Mouse (Mus musculus): ENCODE measurements around the gene Mettl8. TPM values are rescaled to one million over a fixed set of nuclear protein-coding genes. Genes with fewer than 3 reads are reported as not detected.

Mettl8 gene
- polyA plus RNA-seq, 1 experiment from 2014 or later: 15.7 TPM

DNA sequence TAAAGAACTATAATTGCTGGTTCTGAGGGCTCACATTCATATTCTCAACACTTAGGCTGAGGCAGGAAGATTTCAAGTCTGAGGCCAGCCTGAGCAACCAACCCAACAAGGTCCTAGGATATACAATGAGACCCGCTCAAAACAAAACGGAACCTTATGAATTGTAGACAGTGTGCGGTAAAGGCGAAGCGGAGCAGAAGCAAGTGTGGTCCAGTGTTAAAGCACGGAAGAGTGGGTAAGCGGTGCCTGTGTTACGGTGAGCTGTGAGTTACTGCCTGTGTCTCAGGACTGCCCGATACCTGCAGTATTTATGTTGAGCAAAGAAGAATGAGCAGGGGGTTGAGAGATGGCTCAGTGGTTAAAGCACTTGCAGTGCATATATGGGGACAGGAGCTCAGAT, 27.8 kb downstream of the Mettl8 start:
- Histone ChIP-seq H3K9me3 (no peaks in the 10 kb centered on the region), H3K27me3 (ENCODE audit: insufficient read depth, poor library complexity, severe bottlenecking) (no peaks in the 10 kb centered on the region), H3K27ac (no peak overlapping the region), H3K36me3 (no peaks in the 10 kb centered on the region), H3K4me1 (peaks cover 29% of the 10 kb centered on the region; the same call in 1 of the 2 replicates), H3K4me3 (no peak overlapping the region)
- peak; percentile 54 for DNase-seq (ENCODE audit: low spot score)
- WGBS: 97% methylated on average over 9 of the region's 9 CpGs

GRCm38 (mm10) chr2:71026787-71027186, 28.6 kb downstream of the Mettl8 start:
- H3K36me3 ChIP-seq: no peaks in the 10 kb centered on the region
- 0 out of 2 replicates have a peak overlapping the region, but pooled peaks have one; percentile 45 for H3K27ac ChIP-seq
- DNase-seq (ENCODE audit: low spot score): peak; percentile 87
- H3K27me3 ChIP-seq (ENCODE audit: insufficient read depth, poor library complexity, severe bottlenecking): no peaks in the 10 kb centered on the region
- H3K9me3 ChIP-seq: no peaks in the 10 kb centered on the region
- 24% methylated on average over 5 of the region's 5 CpGs for WGBS
- peaks cover 25% of the 10 kb centered on the region; the same call in 1 of the 2 replicates for H3K4me1 ChIP-seq
- H3K4me3 ChIP-seq: no peak overlapping the region

- Histone ChIP-seq H3K27me3 (ENCODE audit: insufficient read depth, poor library complexity, severe bottlenecking) (no peaks in the 10 kb centered on the region), H3K4me1 (peaks cover 22% of the 10 kb centered on the region; the same call in 1 of the 2 replicates), H3K27ac (peak overlapping the region; percentile 56), H3K9me3 (no peaks in the 10 kb centered on the region), H3K4me3 (no peak overlapping the region), H3K36me3 (no peaks in the 10 kb centered on the region)
- peak; percentile 73 for DNase-seq (ENCODE audit: low spot score)
- WGBS: 32% methylated on average over 12 of the region's 12 CpGs
Observed at GRCm38 (mm10) chr2:71025576-71026315, 29.6 kb downstream of the Mettl8 start.

GRCm38 (mm10) chr2:71023986-71024385, 31.4 kb downstream of the Mettl8 start:
- peak; percentile 68 for DNase-seq (ENCODE audit: low spot score)
- H3K4me3 ChIP-seq: no peak overlapping the region
- H3K9me3 ChIP-seq: no peaks in the 10 kb centered on the region
- H3K27ac ChIP-seq: no peak overlapping the region
- H3K4me1 ChIP-seq: peaks cover 32% of the 10 kb centered on the region; the same call in 1 of the 2 replicates
- 89% methylated on average over 6 of the region's 6 CpGs for WGBS
- no peaks in the 10 kb centered on the region for H3K27me3 ChIP-seq (ENCODE audit: insufficient read depth, poor library complexity, severe bottlenecking)
- no peaks in the 10 kb centered on the region for H3K36me3 ChIP-seq

- 88% methylated on average over 6 of the region's 6 CpGs for WGBS
- peak; percentile 69 for DNase-seq (ENCODE audit: low spot score)
- Histone ChIP-seq H3K4me3 (no peak overlapping the region), H3K27me3 (ENCODE audit: insufficient read depth, poor library complexity, severe bottlenecking) (no peaks in the 10 kb centered on the region), H3K4me1 (peaks cover 32% of the 10 kb centered on the region; the same call in 1 of the 2 replicates), H3K27ac (no peak overlapping the region; the same call in 1 of the 2 replicates), H3K9me3 (no peaks in the 10 kb centered on the region), H3K36me3 (no peaks in the 10 kb centered on the region)
Observed at GRCm38 (mm10) chr2:71022991-71023390, 32.4 kb downstream of the Mettl8 start.

- Histone ChIP-seq H3K36me3 (no peaks in the 10 kb centered on the region), H3K27me3 (ENCODE audit: insufficient read depth, poor library complexity, severe bottlenecking) (no peaks in the 10 kb centered on the region), H3K27ac (0 out of 2 replicates have a peak overlapping the region, but pooled peaks have one; percentile 12), H3K4me1 (peaks cover 20% of the 10 kb centered on the region; the same call in 1 of the 2 replicates), H3K9me3 (no peaks in the 10 kb centered on the region), H3K4me3 (no peak overlapping the region)
- DNase-seq (ENCODE audit: low spot score): no peak
- 82% methylated on average over 8 of the region's 8 CpGs for WGBS
Observed at GRCm38 (mm10) chr2:71020674-71021073, 34.7 kb downstream of the Mettl8 start.

DNA sequence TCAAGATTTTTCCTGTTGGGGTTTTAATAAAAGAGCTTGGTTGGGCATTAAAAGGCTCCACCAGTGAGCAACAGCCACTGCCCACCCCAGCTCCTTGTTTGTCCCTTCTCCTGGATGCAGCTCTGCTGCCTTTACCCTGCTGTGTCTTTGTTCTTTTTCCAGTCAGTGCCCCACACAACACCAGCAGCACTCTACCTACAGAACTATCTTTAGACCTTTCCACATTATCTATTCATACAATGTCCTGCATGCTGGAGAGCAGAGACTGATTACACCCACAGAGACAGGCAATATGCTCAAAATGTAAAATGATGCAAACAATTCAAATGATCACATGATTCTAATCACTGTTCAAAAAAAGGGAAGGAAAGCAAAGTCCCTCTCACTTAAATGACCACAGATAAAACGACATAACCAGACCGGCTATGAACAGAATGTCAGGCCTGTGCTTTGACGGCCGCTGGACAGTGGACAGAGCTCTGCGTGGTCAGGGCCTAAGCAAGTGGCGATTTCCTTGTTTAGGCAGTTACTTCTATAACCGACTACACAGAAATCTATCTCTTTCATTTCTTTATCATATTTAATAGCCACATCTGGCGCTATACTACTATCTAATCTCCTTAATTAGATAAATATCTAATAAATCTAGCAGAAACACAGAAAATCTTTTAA, 35.5 kb downstream of the Mettl8 start:
- H3K27me3 ChIP-seq (ENCODE audit: insufficient read depth, poor library complexity, severe bottlenecking): no peaks in the 10 kb centered on the region
- H3K4me3 ChIP-seq: no peak overlapping the region
- peak overlapping the region; percentile 83 for H3K27ac ChIP-seq
- no peaks in the 10 kb centered on the region for H3K9me3 ChIP-seq
- peak; percentile 74 for DNase-seq (ENCODE audit: low spot score)
- peaks cover 16% of the 10 kb centered on the region; the same call in 1 of the 2 replicates for H3K4me1 ChIP-seq
- H3K36me3 ChIP-seq: no peaks in the 10 kb centered on the region
- 46% methylated on average over 8 of the region's 8 CpGs for WGBS

DNA sequence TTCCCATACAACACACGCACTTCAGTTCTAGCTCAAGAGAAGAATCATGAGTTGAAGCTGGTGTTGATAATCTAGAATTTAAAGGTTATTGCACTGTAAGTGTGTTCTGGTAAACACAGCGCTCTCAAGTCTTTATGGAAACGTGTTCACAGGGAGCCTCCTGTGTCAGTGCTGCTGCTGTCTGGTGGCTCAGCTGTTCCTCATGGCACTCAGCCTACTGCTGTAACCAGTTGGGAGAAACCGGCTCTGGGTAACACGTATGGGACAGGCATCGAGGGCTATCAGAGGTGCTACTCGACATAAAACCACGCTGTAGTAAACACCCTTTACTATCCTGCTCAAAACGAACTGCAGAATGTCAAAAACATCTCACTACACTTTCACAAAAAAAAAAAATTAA, 36.1 kb downstream of the Mettl8 start:
- H3K27me3 ChIP-seq (ENCODE audit: insufficient read depth, poor library complexity, severe bottlenecking): no peaks in the 10 kb centered on the region
- H3K9me3 ChIP-seq: no peaks in the 10 kb centered on the region
- WGBS: 65% methylated on average over 9 of the region's 9 CpGs
- peak; percentile 73 for DNase-seq (ENCODE audit: low spot score)
- H3K4me1 ChIP-seq: peaks cover 16% of the 10 kb centered on the region; the same call in 1 of the 2 replicates
- peak overlapping the region; percentile 83 for H3K27ac ChIP-seq
- H3K4me3 ChIP-seq: no peak overlapping the region
- no peaks in the 10 kb centered on the region for H3K36me3 ChIP-seq

- 93% methylated on average over 7 of the region's 7 CpGs for WGBS
Observed at GRCm38 (mm10) chr2:71013521-71013920, 41.9 kb downstream of the Mettl8 start.

DNA sequence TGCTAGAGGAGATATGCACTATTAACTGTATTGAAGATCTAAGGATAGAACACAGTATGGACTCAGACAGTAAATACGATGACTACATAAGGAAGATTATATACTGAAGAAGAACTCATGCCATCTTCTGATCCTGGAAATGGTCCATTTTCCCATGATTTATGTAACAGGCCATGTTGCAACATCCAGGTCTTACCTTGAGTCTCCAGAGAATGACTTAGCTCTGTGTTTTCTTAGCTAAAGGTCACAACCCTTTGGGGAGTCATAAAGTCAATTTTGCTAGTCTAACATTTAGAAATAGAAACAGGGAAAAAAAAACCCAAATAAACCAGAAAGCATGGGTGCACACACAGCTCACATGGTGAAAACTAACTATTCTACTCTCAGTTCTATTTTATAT, 43.6 kb downstream of the Mettl8 start:
- no peak overlapping the region for H3K27ac ChIP-seq
- no peaks in the 10 kb centered on the region for H3K9me3 ChIP-seq
- 0 out of 2 replicates have a peak, but pooled peaks cover 2% of the 10 kb centered on the region for H3K36me3 ChIP-seq
- H3K4me1 ChIP-seq: no peaks in the 10 kb centered on the region
- no peaks in the 10 kb centered on the region for H3K27me3 ChIP-seq (ENCODE audit: insufficient read depth, poor library complexity, severe bottlenecking)
- no peak overlapping the region for H3K4me3 ChIP-seq
- DNase-seq (ENCODE audit: low spot score): no peak
- WGBS: 87% methylated on average over 1 of the region's 1 CpGs

More at GRCm38 (mm10) chr2:71013521-71013920, 41.9 kb downstream of the Mettl8 start:
- 0 out of 2 replicates have a peak, but pooled peaks cover 2% of the 10 kb centered on the region for H3K36me3 ChIP-seq
- H3K27ac ChIP-seq: no peak overlapping the region
- H3K27me3 ChIP-seq (ENCODE audit: insufficient read depth, poor library complexity, severe bottlenecking): no peaks in the 10 kb centered on the region
- H3K4me3 ChIP-seq: no peak overlapping the region
- H3K9me3 ChIP-seq: no peaks in the 10 kb centered on the region
- DNase-seq (ENCODE audit: low spot score): no peak
- no peaks in the 10 kb centered on the region for H3K4me1 ChIP-seq

GRCm38 (mm10) chr2:71004354-71004753, 51.0 kb downstream of the Mettl8 start:
- no peak overlapping the region for H3K27ac ChIP-seq
- 74% methylated on average over 4 of the region's 4 CpGs for WGBS
- H3K9me3 ChIP-seq: no peaks in the 10 kb centered on the region

GRCm38 (mm10) chr2:71002509-71002908, 52.9 kb downstream of the Mettl8 start:
- no peaks in the 10 kb centered on the region for H3K27me3 ChIP-seq (ENCODE audit: insufficient read depth, poor library complexity, severe bottlenecking)
- no peak overlapping the region for H3K27ac ChIP-seq
- no peaks in the 10 kb centered on the region for H3K36me3 ChIP-seq
- WGBS: 69% methylated on average over 1 of the region's 1 CpGs
- H3K4me3 ChIP-seq: no peak overlapping the region
- peaks cover 5% of the 10 kb centered on the region; the same call in 1 of the 2 replicates for H3K4me1 ChIP-seq
- no peak for DNase-seq (ENCODE audit: low spot score)
- H3K9me3 ChIP-seq: no peaks in the 10 kb centered on the region

More at GRCm38 (mm10) chr2:71004354-71004753, 51.0 kb downstream of the Mettl8 start:
- Histone ChIP-seq H3K36me3 (0 out of 2 replicates have a peak, but pooled peaks cover under 1% of the 10 kb centered on the region), H3K27me3 (ENCODE audit: insufficient read depth, poor library complexity, severe bottlenecking) (no peaks in the 10 kb centered on the region), H3K4me1 (peaks cover 5% of the 10 kb centered on the region; the same call in 1 of the 2 replicates), H3K4me3 (no peak overlapping the region)
- DNase-seq (ENCODE audit: low spot score): no peak

DNA sequence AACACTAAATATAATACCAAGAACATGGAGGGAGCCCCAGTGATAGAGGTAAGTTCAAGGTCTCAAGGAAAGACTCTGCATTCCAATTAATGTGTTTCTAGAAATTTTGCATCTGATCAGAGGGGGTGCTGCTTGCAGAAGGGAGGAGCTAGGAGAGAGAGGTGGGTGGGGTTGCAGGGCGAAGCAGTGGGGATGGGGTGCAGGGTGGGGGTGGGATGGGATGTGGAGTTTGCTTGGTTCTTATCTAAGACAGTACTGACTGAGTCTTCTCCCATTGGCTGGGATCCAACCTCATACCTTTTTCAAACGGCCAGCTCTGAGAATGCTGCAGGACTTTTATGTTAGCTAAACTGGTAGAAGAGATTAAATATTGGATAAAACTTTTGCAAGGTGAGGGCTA, 56.6 kb downstream of the Mettl8 start:
- Histone ChIP-seq H3K27ac (no peak overlapping the region), H3K9me3 (no peaks in the 10 kb centered on the region), H3K4me3 (no peak overlapping the region), H3K36me3 (no peaks in the 10 kb centered on the region), H3K27me3 (ENCODE audit: insufficient read depth, poor library complexity, severe bottlenecking) (no peaks in the 10 kb centered on the region), H3K4me1 (peaks cover 2% of the 10 kb centered on the region; the same call in 1 of the 2 replicates)
- WGBS: 60% methylated on average over 2 of the region's 2 CpGs
- no peak for DNase-seq (ENCODE audit: low spot score)
